ENCODE assay signal across 8 mouse cellular contexts in genomic region chr7:127991643-127992487, GRCm38 (mm10). TPM values are rescaled to one million over a fixed set of nuclear protein-coding genes. Genes with fewer than 3 reads are reported as not detected.
A peak's percentile ranks its signal among the peaks of the same experiment; 100 is the strongest.
DNase-seq lines count a peak whose midpoint lies in the region; ATAC-seq and TF ChIP-seq lines count a peak whose summit lies in the region.

No protein-coding gene starts in this region.

- H3K9ac ChIP-seq in kidney, embryonic 16.5 days (replicated peaks; ENCODE audit: low read length): peak overlapping the region; percentile 60; the same call in 1 of the 2 replicates
- no peak overlapping the region for H3K9ac ChIP-seq in liver, adult 2 months (ENCODE audit: low read depth, low read length)

- 49% methylated on average over 6 of the region's 6 CpGs for WGBS in kidney, embryonic 16.5 days
- 47% methylated on average over 6 of the region's 6 CpGs for WGBS in liver, adult 2 months

- DNase-seq in A20 (ENCODE audit: low read depth, low spot score): peak; percentile 71
- DNase-seq in adrenal gland, adult (ENCODE audit: inconsistent age in 2 of 2, low spot score in 1 of 2): peak; percentile 58 to 89
- peak; percentile 57 for DNase-seq in embryo, embryonic 11.5 days (ENCODE audit: low read depth, low spot score)
- peak; percentile 69 for DNase-seq in heart, adult 8-10 months (ENCODE audit: low spot score)
- DNase-seq in liver, adult 2 months (ENCODE audit: extremely low read depth, low read depth, low spot score): peak; percentile 51
- peak; percentile 60 to 79 for DNase-seq in natural killer cell, adult 2 months (ENCODE audit: low spot score in 2 of 2)
- DNase-seq in thymus, adult 18-20 months: peak; percentile 55 to 65

- TF ChIP-seq CTCF in liver, adult 2 months (IDR thresholded peaks at IDR 0.05; ENCODE audit: low read depth, low read length): peak; percentile 65; the same call in 1 of the 2 replicates

- no peaks in the 10 kb centered on the region for H3K9me3 ChIP-seq in kidney, embryonic 16.5 days (ENCODE audit: low read length)

- H3K4me3 ChIP-seq in kidney, embryonic 16.5 days (ENCODE audit: low read length): no peak overlapping the region
- no peak overlapping the region for H3K4me3 ChIP-seq in liver, adult 2 months (ENCODE audit: insufficient read depth, low read depth, low read length)

- no peaks in the 10 kb centered on the region for H3K27me3 ChIP-seq in kidney, embryonic 16.5 days (ENCODE audit: insufficient read depth, low read length)
- no peaks in the 10 kb centered on the region for H3K27me3 ChIP-seq in liver, adult 2 months (ENCODE audit: control insufficient read depth, insufficient read depth, low read length)

- H3K4me2 ChIP-seq in kidney, embryonic 16.5 days (replicated peaks; ENCODE audit: low read depth, low read length): peak overlapping the region; percentile 65

- peak; percentile 54; the same call in 1 of the 2 replicates for ATAC-seq in kidney, embryonic 16.5 days (ENCODE audit: low FRiP score, low TSS enrichment)

- peak overlapping the region; percentile 86 for H3K27ac ChIP-seq in kidney, embryonic 16.5 days (ENCODE audit: low read length)
- H3K27ac ChIP-seq in liver, adult 2 months (replicated peaks; ENCODE audit: insufficient read depth, low read depth, low read length): no peak overlapping the region

- no peak for TF ChIP-seq POLR2A in liver, adult 2 months (IDR thresholded peaks at IDR 0.05; ENCODE audit: extremely low read depth, insufficient read depth, low read length)

- H3K36me3 ChIP-seq in kidney, embryonic 16.5 days (ENCODE audit: insufficient read depth, low read length): peaks cover 25% of the 10 kb centered on the region
- H3K36me3 ChIP-seq in liver, adult 2 months (ENCODE audit: control insufficient read depth, insufficient read depth, low read length): peaks cover 8% of the 10 kb centered on the region

- peaks cover 21% of the 10 kb centered on the region; the same call in 1 of the 2 replicates for H3K4me1 ChIP-seq in kidney, embryonic 16.5 days (ENCODE audit: insufficient read depth, low read length)
- H3K4me1 ChIP-seq in liver, adult 2 months (ENCODE audit: control insufficient read depth, insufficient read depth, low read length): peaks cover 8% of the 10 kb centered on the region

- no peaks in the 10 kb centered on the region for H3K79me2 ChIP-seq in liver, adult 2 months (ENCODE audit: control insufficient read depth, insufficient read depth, low read length)

RNA-seq across cellular contexts. Expression of gene Pycard, which starts 1.8 kb away (rescaled TPM):
- 10 to 100 TPM in 1 of 4 experiments, 1 to 10 TPM in 3; 5.4 to 11.0 (median 7.9) TPM for total RNA-seq in heart, adult 8-10 months (2022)
- 60.1 and 61.8 TPM in 2 replicates for polyA plus RNA-seq in kidney, embryonic 16.5 days (2015; fragmentation: Nextera tagmentation; extraction: Ambion mirVana)
- 1.5 and 2.8 TPM in 2 replicates for total RNA-seq in liver, adult 2 months (2014; rRNA removed)
- 4.5 and 5.0 TPM in 2 replicates for polyA plus RNA-seq in liver, adult 2 months (2012; rRNA removed)

RNA-seq across cellular contexts. Expression of gene Trim72, which starts 11.9 kb away (rescaled TPM):
- 100 to 1,000 TPM; 292 to 380 (median 338) TPM for total RNA-seq in heart, adult 8-10 months (2022)
- 0.16 and 0.23 TPM in 2 replicates for polyA plus RNA-seq in kidney, embryonic 16.5 days (2015; fragmentation: Nextera tagmentation; extraction: Ambion mirVana)
- total RNA-seq in liver, adult 2 months (2014; rRNA removed): 0.28 TPM in 1 of 2 replicates, not detected in the other
- polyA plus RNA-seq in liver, adult 2 months (2012; rRNA removed): 0.15 and 0.19 TPM in 2 replicates

RNA-seq across cellular contexts. Expression of gene Fus, which starts 24.6 kb away (rescaled TPM):
- 100 to 1,000 TPM; 129 to 232 (median 187) TPM for total RNA-seq in heart, adult 8-10 months (2022)
- polyA plus RNA-seq in kidney, embryonic 16.5 days (2015; fragmentation: Nextera tagmentation; extraction: Ambion mirVana): 359 and 373 TPM in 2 replicates
- total RNA-seq in liver, adult 2 months (2014; rRNA removed): 28.6 and 31.5 TPM in 2 replicates
- 64.8 and 102 TPM in 2 replicates for polyA plus RNA-seq in liver, adult 2 months (2012; rRNA removed)

RNA-seq across cellular contexts. Expression of gene Prss36, which starts 45.3 kb away (rescaled TPM):
- total RNA-seq in heart, adult 8-10 months (2022): 10 to 100 TPM in 1 of 4 experiments, 1 to 10 TPM in 3; 8.7 to 10.4 (median 8.9) TPM
- 15.2 TPM in 2 replicates for polyA plus RNA-seq in kidney, embryonic 16.5 days (2015; fragmentation: Nextera tagmentation; extraction: Ambion mirVana)
- 8.1 and 8.7 TPM in 2 replicates for total RNA-seq in liver, adult 2 months (2014; rRNA removed)
- 17.2 and 18.2 TPM in 2 replicates for polyA plus RNA-seq in liver, adult 2 months (2012; rRNA removed)

Comparison
In these comparisons a context has a peak if more than half of its experiments do, and no peak if none do; other contexts are left out.
1. RNA of gene Trim72, which starts 11.9 kb away (total RNA-seq): 292 to 380 TPM in heart, adult 8-10 months; 0.28 TPM in liver, adult 2 months; every median in the first group is over 100 times any median in the second.
2. Peak in every context shown above with its lines, with median percentiles within 50 percentile points of each other: DNase-seq.